Mouse (Mus musculus) forebrain, embryonic 15.5 days (tissue): ENCODE data around the gene Serpinf1. TPM values are rescaled to one million over a fixed set of nuclear protein-coding genes. Genes with fewer than 3 reads are reported as not detected.

Experiments used
- ATAC-seq: fragments of 200-750 bp; cut with Nextera tagmentation; replicated peaks from 2 replicates; pipeline ENCODE4 v1.8.0; 2017; ENCODE audit warnings: mild to moderate bottlenecking, moderate TSS enrichment, moderate library complexity
- H3K27ac ChIP-seq: fragments of 300-500 bp; sonication (generic); replicated peaks from 2 replicates; pipeline ENCODE4 v1.5.1; 2015; ENCODE audit warnings: mild to moderate bottlenecking, inconsistent platforms
- H3K27me3 ChIP-seq: fragments of 300-500 bp; sonication (generic); 2 replicates; pipeline ENCODE4 v1.6.1; 2015; ENCODE audit warnings: inconsistent platforms
- H3K36me3 ChIP-seq: fragments of 300-500 bp; sonication (generic); 2 replicates; pipeline ENCODE4 v1.6.1; 2015; ENCODE audit warnings: mild to moderate bottlenecking, inconsistent platforms
- H3K4me1 ChIP-seq: fragments of 300-500 bp; sonication (generic); 2 replicates; pipeline ENCODE4 v1.6.1; 2015; ENCODE audit warnings: inconsistent platforms
- H3K4me2 ChIP-seq: fragments of 300-500 bp; sonication (generic); replicated peaks from 2 replicates; pipeline ENCODE4 v1.6.1; 2015; ENCODE audit warnings: mild to moderate bottlenecking, inconsistent platforms
- H3K4me3 ChIP-seq: fragments of 300-500 bp; sonication (generic); 2 replicates; pipeline ENCODE4 v1.5.1; 2015; ENCODE audit warnings: mild to moderate bottlenecking, inconsistent platforms
- H3K9ac ChIP-seq: fragments of 300-500 bp; sonication (generic); replicated peaks from 2 replicates; pipeline ENCODE4 v1.6.1; 2015; ENCODE audit warnings: mild to moderate bottlenecking, inconsistent platforms
- H3K9me3 ChIP-seq: fragments of 300-500 bp; sonication (generic); 2 replicates; pipeline ENCODE4 v1.6.1; 2016; ENCODE audit warnings: inconsistent platforms
- WGBS: fragments of 180-500 bp; shearing (Covaris S2); methylation state at CpG from one replicate; pipeline ENCODE4 v1.1.7; 2015; ENCODE audit warnings: mixed read lengths; 5-methylcytosine and 5-hydroxymethylcytosine counted together
- polyA plus RNA-seq: library from polyadenylated mRNA; unstranded; fragments of >200 nt; fragmentation: Nextera tagmentation; extraction: Ambion mirVana; gene quantifications from 2 replicates; pipeline ENCODE4 v1.2.1, GENCODE M21; 2015

Serpinf1 gene
- polyA plus RNA-seq, 1 experiment from 2014 or later, result 21.4 TPM

GRCm38 (mm10) chr11:75453991-75454930 is 31.8 kb upstream of the Serpinf1 start, which contains the start of gene Wdr81:
TSS of gene Wdr81 (minus strand) at chr11:75454717.
- WGBS, result 2% methylated on average over 56 of the region's 56 CpGs

GRCm38 (mm10) chr11:75452812-75453557 is 30.5 kb upstream of the Serpinf1 start:
- H3K36me3 ChIP-seq, result peaks cover 9% of the 10 kb centered on the region; the same call in 1 of the 2 replicates
- peaks cover 30% of the 10 kb centered on the region for H3K4me1 ChIP-seq
- 93% methylated on average over 31 of the region's 31 CpGs for WGBS
- H3K4me3 ChIP-seq, result 0 out of 2 replicates have a peak overlapping the region, but pooled peaks have one; percentile 79
- no peak overlapping the region; the same call in 1 of the 2 replicates for H3K4me2 ChIP-seq
- no peak overlapping the region for H3K9ac ChIP-seq
- no peaks in the 10 kb centered on the region for H3K27me3 ChIP-seq
- no peak for ATAC-seq
- H3K9me3 ChIP-seq, result no peaks in the 10 kb centered on the region
- no peak overlapping the region for H3K27ac ChIP-seq

More at GRCm38 (mm10) chr11:75453991-75454930, 31.8 kb upstream of the Serpinf1 start, which contains the start of gene Wdr81:
- Histone ChIP-seq H3K4me1 (peaks cover 30% of the 10 kb centered on the region), H3K4me2 (peak within 1 kb of the TSS; percentile 98), H3K9me3 (no peaks in the 10 kb centered on the region), H3K36me3 (no peaks in the 10 kb centered on the region; the same call in 1 of the 2 replicates), H3K4me3 (peak within 1 kb of the TSS; percentile 79), H3K27ac (peak within 1 kb of the TSS; percentile 58), H3K27me3 (no peaks in the 10 kb centered on the region), H3K9ac (peak within 1 kb of the TSS; percentile 76)
- ATAC-seq, result peak; percentile 96

GRCm38 (mm10) chr11:75452081-75452480 is 29.6 kb upstream of the Serpinf1 start:
- Histone ChIP-seq H3K4me2 (no peak overlapping the region), H3K4me1 (peaks cover 30% of the 10 kb centered on the region), H3K27me3 (no peaks in the 10 kb centered on the region), H3K9ac (no peak overlapping the region), H3K27ac (no peak overlapping the region), H3K4me3 (no peak overlapping the region), H3K9me3 (no peaks in the 10 kb centered on the region), H3K36me3 (peaks cover 14% of the 10 kb centered on the region; the same call in 1 of the 2 replicates)
- ATAC-seq, result no peak
- WGBS, result 91% methylated on average over 8 of the region's 8 CpGs

GRCm38 (mm10) chr11:75450936-75451335 is 28.4 kb upstream of the Serpinf1 start:
- Histone ChIP-seq H3K4me1 (peaks cover 30% of the 10 kb centered on the region), H3K4me2 (no peak overlapping the region), H3K4me3 (no peak overlapping the region), H3K27ac (no peak overlapping the region), H3K36me3 (peaks cover 19% of the 10 kb centered on the region; the same call in 1 of the 2 replicates), H3K9me3 (no peaks in the 10 kb centered on the region), H3K9ac (no peak overlapping the region), H3K27me3 (no peaks in the 10 kb centered on the region)
- no peak for ATAC-seq
- 89% methylated on average over 15 of the region's 15 CpGs for WGBS

- Histone ChIP-seq H3K4me3 (no peak overlapping the region), H3K36me3 (peaks cover 19% of the 10 kb centered on the region; the same call in 1 of the 2 replicates), H3K9ac (no peak overlapping the region), H3K4me2 (no peak overlapping the region), H3K4me1 (peaks cover 30% of the 10 kb centered on the region), H3K27me3 (no peaks in the 10 kb centered on the region), H3K27ac (no peak overlapping the region), H3K9me3 (no peaks in the 10 kb centered on the region)
- no peak for ATAC-seq
- WGBS, result 91% methylated on average over 8 of the region's 8 CpGs
These were observed 27.9 kb upstream of the Serpinf1 start for GRCm38 (mm10) chr11:75450304-75450908.

- H3K36me3 ChIP-seq, result peaks cover 23% of the 10 kb centered on the region
- H3K4me3 ChIP-seq, result no peak overlapping the region
- no peaks in the 10 kb centered on the region for H3K9me3 ChIP-seq
- 77% methylated on average over 7 of the region's 7 CpGs for WGBS
- no peak for ATAC-seq
- no peak overlapping the region for H3K4me2 ChIP-seq
- no peak overlapping the region for H3K9ac ChIP-seq
- no peak overlapping the region for H3K27ac ChIP-seq
- H3K27me3 ChIP-seq, result no peaks in the 10 kb centered on the region
- peaks cover 23% of the 10 kb centered on the region for H3K4me1 ChIP-seq
These were observed 27.2 kb upstream of the Serpinf1 start for GRCm38 (mm10) chr11:75449695-75450094.

GRCm38 (mm10) chr11:75448575-75448974 is 26.1 kb upstream of the Serpinf1 start:
- ATAC-seq, result no peak
- Histone ChIP-seq H3K9ac (no peak overlapping the region), H3K27me3 (no peaks in the 10 kb centered on the region), H3K4me2 (no peak overlapping the region), H3K36me3 (peaks cover 27% of the 10 kb centered on the region), H3K9me3 (no peaks in the 10 kb centered on the region), H3K4me1 (peaks cover 15% of the 10 kb centered on the region), H3K27ac (no peak overlapping the region), H3K4me3 (no peak overlapping the region)
- WGBS, result 93% methylated on average over 3 of the region's 3 CpGs

- peaks cover 34% of the 10 kb centered on the region for H3K36me3 ChIP-seq
- no peak overlapping the region for H3K4me3 ChIP-seq
- WGBS, result 56% methylated on average over 8 of the region's 8 CpGs
- H3K27me3 ChIP-seq, result no peaks in the 10 kb centered on the region
- no peaks in the 10 kb centered on the region for H3K4me1 ChIP-seq
- no peaks in the 10 kb centered on the region for H3K9me3 ChIP-seq
- ATAC-seq, result no peak
- no peak overlapping the region for H3K4me2 ChIP-seq
- H3K27ac ChIP-seq, result no peak overlapping the region
- no peak overlapping the region for H3K9ac ChIP-seq
These were observed 21.2 kb upstream of the Serpinf1 start for GRCm38 (mm10) chr11:75443711-75444110.

- Histone ChIP-seq H3K27ac (no peak overlapping the region), H3K9ac (no peak overlapping the region), H3K4me3 (no peak overlapping the region), H3K27me3 (no peaks in the 10 kb centered on the region), H3K4me2 (no peak overlapping the region), H3K4me1 (no peaks in the 10 kb centered on the region), H3K9me3 (no peaks in the 10 kb centered on the region), H3K36me3 (peaks cover 17% of the 10 kb centered on the region)
- 60% methylated on average over 16 of the region's 16 CpGs for WGBS
- no peak for ATAC-seq
These were observed 19.1 kb upstream of the Serpinf1 start for GRCm38 (mm10) chr11:75441601-75442000.

GRCm38 (mm10) chr11:75441034-75441433 is 18.5 kb upstream of the Serpinf1 start:
- H3K27ac ChIP-seq, result no peak overlapping the region
- H3K9me3 ChIP-seq, result no peaks in the 10 kb centered on the region
- no peaks in the 10 kb centered on the region for H3K27me3 ChIP-seq
- ATAC-seq, result no peak
- WGBS, result 86% methylated on average over 7 of the region's 7 CpGs
- H3K4me2 ChIP-seq, result no peak overlapping the region
- H3K36me3 ChIP-seq, result peaks cover 16% of the 10 kb centered on the region
- H3K4me1 ChIP-seq, result no peaks in the 10 kb centered on the region
- H3K9ac ChIP-seq, result no peak overlapping the region
- H3K4me3 ChIP-seq, result no peak overlapping the region

GRCm38 (mm10) chr11:75439951-75440350 is 17.4 kb upstream of the Serpinf1 start:
- no peaks in the 10 kb centered on the region for H3K9me3 ChIP-seq
- no peak overlapping the region for H3K27ac ChIP-seq
- no peak overlapping the region for H3K9ac ChIP-seq
- 85% methylated on average over 3 of the region's 3 CpGs for WGBS
- H3K4me2 ChIP-seq, result no peak overlapping the region
- no peaks in the 10 kb centered on the region for H3K4me1 ChIP-seq
- peaks cover 14% of the 10 kb centered on the region for H3K36me3 ChIP-seq
- no peak for ATAC-seq
- H3K27me3 ChIP-seq, result no peaks in the 10 kb centered on the region
- no peak overlapping the region for H3K4me3 ChIP-seq
